Mouse (Mus musculus) erythroblast, adult 5-6 weeks (primary cell): ENCODE measurements around the gene Aimp2. TPM values are rescaled to one million over a fixed set of nuclear protein-coding genes. Genes with fewer than 3 reads are reported as not detected.
A peak's percentile ranks its signal among the peaks of the same experiment; 100 is the strongest.

Experiments
- ATAC-seq: replicated peaks from 2 replicates; pipeline ENCODE4 v1.8.0; 2016; ENCODE audit warnings: moderate number of reproducible peaks, mild to moderate bottlenecking, moderate TSS enrichment, inconsistent platforms; ENCODE audit not compliant: poor library complexity, low FRiP score, severe bottlenecking
- total RNA-seq, 2 experiments: library from RNA; stranded (forward) in 1 of 2; stranded (reverse) in 1 of 2; fragments of 150-400 nt in 1 of 2; fragments of 200-764, 138-1000 nt in 1 of 2; gene quantifications; 2 replicates each; pipeline versions ENCODE4 v1.2.3 to v1.2.4; 2015 to 2017; ENCODE audit warnings: low replicate concordance in 2 of 2

Gene Aimp2
- total RNA-seq, 2 experiments from 2014 or later = 20.4 to 25.8 TPM

DNA sequence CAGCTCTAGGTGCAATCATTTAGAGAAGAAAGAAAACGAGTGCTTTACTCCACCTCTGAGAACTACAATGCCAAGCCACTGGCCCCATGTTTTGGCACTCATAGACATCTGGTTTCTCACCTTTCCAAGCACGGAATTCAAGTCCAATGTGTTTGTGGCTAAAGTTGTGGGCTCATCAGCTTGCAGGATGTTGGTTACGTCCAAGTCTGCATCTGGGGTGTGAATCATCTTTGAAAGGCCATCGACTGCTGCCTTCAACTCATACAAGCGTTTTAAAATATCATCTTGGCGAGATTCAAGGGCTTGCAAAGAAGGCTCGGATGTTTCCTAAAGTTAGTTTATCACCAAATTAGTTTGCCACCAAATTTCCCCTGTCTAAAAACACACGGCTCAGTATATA lies 3.2 kb downstream of the Aimp2 start:
- no peak for ATAC-seq

DNA sequence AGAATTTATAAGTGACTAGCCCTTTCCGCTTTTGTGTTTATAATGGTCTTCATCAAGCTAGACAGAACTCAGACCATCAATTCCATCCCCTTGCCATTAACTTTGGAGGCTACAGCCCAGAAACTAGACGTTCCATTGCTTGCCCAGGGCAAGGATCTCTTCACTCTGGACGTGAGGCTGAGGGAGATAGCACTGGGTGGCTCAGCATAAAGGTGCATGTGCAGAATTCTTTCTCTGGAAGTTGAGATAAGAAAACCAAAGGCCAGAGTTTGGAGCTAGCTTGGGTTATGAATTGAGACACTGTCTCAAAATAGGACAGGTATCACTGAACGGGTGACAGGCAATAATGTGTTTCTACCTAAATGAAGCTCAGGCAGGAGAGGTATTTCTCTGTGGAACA lies 5.8 kb downstream of the Aimp2 start:
- ATAC-seq = peak; percentile 36; the same call in 1 of the 2 replicates

DNA sequence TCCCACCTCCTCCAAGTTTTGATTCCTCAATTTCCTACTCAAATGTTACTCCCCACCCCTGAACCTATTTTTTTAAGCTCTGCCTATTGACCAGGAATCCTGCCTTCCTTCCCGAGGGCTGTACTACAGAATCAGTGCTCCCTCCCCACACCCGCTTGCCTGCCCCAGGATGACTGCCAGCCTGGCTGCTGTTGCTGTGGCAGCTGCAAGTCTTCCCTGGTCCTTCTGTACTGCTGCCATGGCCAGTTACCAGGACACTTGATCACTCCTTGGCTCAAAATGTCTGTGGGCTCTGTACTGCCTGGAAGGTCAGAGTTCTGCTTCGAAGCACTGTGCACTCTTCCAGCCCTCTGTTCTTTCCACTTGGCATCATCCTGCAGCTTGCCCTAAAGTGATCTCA lies 7.5 kb downstream of the Aimp2 start:
- ATAC-seq = 0 out of 2 replicates have a peak, but pooled peaks have one; percentile 1

DNA sequence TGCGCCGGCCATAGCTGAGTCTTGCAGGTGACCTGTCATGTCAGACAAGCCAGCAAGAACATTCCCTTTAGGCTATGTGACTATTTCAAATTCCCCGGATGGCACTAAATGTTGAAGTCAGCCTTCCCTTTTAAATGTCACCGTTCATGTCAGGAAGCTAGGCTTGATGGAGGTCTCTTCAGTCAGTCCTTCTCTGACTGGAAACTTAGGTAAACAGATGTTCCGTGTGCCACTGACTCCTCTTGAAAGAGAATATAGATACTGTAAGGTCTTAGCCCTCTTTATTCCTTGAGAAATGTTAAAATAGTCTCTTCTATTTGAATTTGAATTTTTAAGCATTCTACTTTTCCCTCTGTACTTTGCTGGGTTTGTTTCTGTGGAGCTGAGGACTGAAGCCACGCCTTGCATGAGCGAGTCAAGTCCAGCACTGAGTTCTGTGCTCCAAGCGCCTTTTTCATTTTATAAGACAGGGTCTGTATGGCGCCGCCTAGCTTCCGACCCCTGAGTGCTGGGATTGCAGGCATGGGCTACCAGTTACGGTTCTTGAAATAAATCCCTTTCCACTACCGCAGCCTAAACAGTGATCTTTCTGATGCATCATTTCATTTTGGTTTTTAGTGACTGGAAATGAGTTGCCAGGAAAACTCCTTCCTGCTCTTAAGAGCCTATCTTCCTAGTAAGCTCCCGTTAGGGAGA lies 11.9 kb downstream of the Aimp2 start, which contains the start of gene Ankrd61:
Gene Ankrd61, minus strand, starts transcription at position 51 of the 696 bp plus-strand sequence.
- ATAC-seq = no peak

DNA sequence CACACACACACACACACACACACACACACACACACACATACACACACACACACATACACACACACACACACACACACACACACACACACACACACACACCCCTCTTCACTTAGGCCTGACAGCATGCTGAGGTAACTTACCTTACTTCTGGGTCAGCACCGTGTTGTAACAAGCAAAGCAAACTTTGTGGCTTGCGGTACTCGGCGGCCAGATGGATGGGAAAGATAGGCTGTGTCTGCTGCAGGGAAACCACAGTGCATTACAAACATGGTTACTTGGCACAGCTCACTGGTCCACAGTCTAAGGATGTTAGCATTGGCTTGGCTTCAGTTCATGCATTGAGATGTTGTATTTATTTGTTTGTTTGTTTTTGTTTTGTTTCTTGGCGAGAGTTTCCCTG lies 16.3 kb downstream of the Aimp2 start:
- ATAC-seq = no peak

DNA sequence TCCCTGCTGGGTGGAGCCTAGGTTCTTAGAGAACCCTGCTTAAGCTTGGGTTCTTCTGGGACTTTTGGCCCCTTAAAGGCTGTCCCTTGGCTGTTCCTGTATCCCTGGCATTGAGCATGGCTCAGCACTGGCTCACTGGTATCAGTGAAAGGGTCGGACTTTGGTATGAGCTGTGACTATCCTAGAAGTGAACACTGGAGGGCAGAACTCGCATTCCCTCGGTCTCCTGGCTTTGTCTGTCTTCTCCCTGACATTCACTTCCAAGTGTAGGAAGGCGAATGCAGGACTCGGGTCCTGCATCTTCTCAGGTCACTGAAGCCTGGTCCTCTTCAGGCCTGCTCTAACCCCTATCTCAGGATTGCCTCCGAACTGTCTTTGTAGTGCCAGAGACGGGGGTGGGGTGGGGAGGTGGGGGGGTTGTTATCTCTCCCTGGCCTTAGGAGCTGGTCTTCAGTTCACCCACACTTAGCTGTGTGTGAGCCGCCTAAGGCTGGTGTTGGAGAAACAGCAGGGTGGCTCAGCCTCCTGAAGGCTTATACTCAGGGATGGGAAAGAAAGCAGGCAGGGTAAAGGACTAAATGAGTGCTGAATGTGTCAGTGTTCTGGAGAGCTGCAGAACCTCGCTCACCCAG lies 17.3 kb downstream of the Aimp2 start:
- no peak for ATAC-seq

DNA sequence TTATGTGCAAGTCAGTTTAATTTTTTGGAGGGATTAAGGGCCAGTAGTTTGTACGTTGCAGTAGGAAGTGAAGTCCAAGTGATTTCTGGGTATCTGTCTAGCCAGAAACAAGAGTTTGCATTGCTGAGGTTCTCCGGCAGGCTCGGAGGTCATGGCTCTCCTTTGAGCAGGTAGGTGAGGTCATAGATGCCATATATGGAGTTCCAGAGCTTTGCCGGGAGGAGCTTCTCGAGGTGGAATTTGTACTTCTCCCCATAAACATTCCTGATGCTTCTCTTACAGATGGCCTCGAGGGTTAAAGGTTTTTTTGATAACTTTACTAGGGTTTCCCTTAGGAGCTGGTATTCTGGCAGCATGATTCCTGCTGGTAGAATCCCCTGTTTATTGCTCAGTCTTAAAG lies 18.9 kb downstream of the Aimp2 start:
- no peak for ATAC-seq

DNA sequence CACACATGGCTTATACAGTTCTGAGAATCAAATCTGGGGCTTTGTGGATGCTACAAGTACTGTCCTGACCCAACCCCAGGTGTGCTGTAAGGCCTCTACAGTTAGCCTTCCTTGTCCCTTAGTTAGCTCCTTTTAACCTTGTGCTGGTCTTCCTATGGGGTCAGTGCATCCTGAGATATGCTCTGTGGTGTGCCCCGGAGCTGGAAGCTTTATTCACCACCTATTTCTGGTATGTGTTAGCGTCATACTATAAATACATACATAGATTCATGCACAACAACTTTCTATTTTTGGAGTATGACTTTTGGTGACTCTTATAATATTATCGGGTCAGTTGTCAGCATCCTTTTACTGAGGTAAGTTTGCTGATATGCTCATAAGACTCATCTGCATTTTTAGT lies 24.4 kb downstream of the Aimp2 start:
- ATAC-seq = no peak

DNA sequence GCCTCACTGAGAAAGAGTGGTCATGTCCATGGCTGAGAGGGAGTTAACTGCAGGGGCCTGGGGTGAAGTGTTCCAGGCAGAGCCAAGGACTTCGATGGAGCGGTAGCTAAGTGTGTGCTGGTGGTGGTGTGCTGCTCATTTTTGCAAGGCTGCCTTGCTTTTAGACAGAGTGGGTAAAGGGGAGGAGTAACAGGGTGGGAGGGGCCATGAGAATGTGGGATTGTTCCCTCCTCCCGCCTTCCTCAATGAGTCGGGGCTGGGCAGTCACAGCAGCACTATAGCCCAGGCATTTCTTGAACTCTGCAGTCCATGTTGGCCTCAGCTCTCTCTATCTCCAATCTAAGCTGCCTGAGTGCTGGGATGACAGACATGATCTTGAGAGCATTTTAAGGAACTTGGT lies 35.1 kb downstream of the Aimp2 start:
- ATAC-seq = peak; percentile 35

DNA sequence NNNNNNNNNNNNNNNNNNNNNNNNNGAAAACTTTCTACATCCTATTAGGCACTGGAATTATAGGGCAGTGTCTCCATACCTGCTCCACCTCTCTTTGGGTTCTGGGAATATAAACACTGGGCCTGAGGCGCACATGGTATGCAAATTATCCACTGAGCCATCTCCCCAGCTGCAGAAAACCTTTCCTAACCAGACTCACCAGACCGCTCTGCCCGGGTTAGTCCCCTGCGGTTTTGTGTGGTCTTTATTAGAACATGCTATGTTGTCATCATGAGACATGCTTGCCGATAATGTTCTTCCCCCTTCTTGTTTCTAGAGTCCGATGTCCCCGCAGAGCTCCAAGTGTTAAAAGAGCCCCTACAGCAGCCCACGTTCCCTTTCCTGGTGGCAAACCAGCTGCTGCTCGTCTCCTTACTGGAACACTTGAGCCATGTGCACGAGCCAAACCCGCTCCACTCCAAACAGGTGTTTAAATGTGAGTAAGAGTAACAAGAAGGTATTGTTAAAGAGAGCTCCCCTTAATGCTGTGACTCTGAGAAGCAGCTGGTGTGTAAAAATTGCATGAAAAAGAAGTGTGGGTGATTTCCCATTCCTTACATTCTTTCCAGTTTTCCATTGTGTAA lies 38.0 kb downstream of the Aimp2 start:
- ATAC-seq = 0 out of 2 replicates have a peak, but pooled peaks have one; percentile 27

Other genes starting within 250 kb of the Aimp2 start
- gene Usp42, start 177.6 kb downstream of the Aimp2 start, total RNA-seq (2015; ENCODE audit: low replicate concordance) = 6.1 and 9.6 TPM in 2 replicates
- 3.6 and 17.0 TPM in 2 replicates for gene Usp42, start 177.6 kb downstream of the Aimp2 start, total RNA-seq (2017; ENCODE audit: low replicate concordance)
- 338 and 412 TPM in 2 replicates for gene Eif2ak1, start 92.1 kb downstream of the Aimp2 start, total RNA-seq (2015; ENCODE audit: low replicate concordance)
- gene Eif2ak1, start 92.1 kb downstream of the Aimp2 start, total RNA-seq (2017; ENCODE audit: low replicate concordance) = 746 and 827 TPM in 2 replicates
- gene Ankrd61, start 12.2 kb downstream of the Aimp2 start, total RNA-seq (2015; ENCODE audit: low replicate concordance) = not detected in 2 replicates
- 2.9 and 10.7 TPM in 2 replicates for gene Ankrd61, start 12.2 kb downstream of the Aimp2 start, total RNA-seq (2017; ENCODE audit: low replicate concordance)
- 2.5 and 6.1 TPM in 2 replicates for gene Pms2, start 117 bp upstream of the Aimp2 start, total RNA-seq (2015; ENCODE audit: low replicate concordance)
- 14.8 and 17.8 TPM in 2 replicates for gene Pms2, start 117 bp upstream of the Aimp2 start, total RNA-seq (2017; ENCODE audit: low replicate concordance)
- not detected in 2 replicates for gene Gm42421, start 18.3 kb upstream of the Aimp2 start, total RNA-seq (2015; ENCODE audit: low replicate concordance)
- gene Gm42421, start 18.3 kb upstream of the Aimp2 start, total RNA-seq (2017; ENCODE audit: low replicate concordance) = 6.0 TPM in 1 of 2 replicates, not detected in the other
- gene Rsph10b, start 23.2 kb upstream of the Aimp2 start, total RNA-seq (2015; ENCODE audit: low replicate concordance) = 4.4 TPM in 1 of 2 replicates, not detected in the other
- gene Rsph10b, start 23.2 kb upstream of the Aimp2 start, total RNA-seq (2017; ENCODE audit: low replicate concordance) = 3.8 and 7.0 TPM in 2 replicates
- gene Ccz1, start 105.0 kb upstream of the Aimp2 start, total RNA-seq (2015; ENCODE audit: low replicate concordance) = 24.9 and 37.7 TPM in 2 replicates
- gene Ccz1, start 105.0 kb upstream of the Aimp2 start, total RNA-seq (2017; ENCODE audit: low replicate concordance) = 25.3 and 38.5 TPM in 2 replicates
- gene Ocm, start 116.8 kb upstream of the Aimp2 start, total RNA-seq (2015; ENCODE audit: low replicate concordance) = not detected in 2 replicates
- not detected in 2 replicates for gene Ocm, start 116.8 kb upstream of the Aimp2 start, total RNA-seq (2017; ENCODE audit: low replicate concordance)
- gene Lmtk2, start 190.6 kb upstream of the Aimp2 start, total RNA-seq (2015; ENCODE audit: low replicate concordance) = 7.5 and 8.2 TPM in 2 replicates
- 10.3 and 11.6 TPM in 2 replicates for gene Lmtk2, start 190.6 kb upstream of the Aimp2 start, total RNA-seq (2017; ENCODE audit: low replicate concordance)